Comparison of ENCODE assay signal across 9 mouse cellular contexts in the genomic region with DNA sequence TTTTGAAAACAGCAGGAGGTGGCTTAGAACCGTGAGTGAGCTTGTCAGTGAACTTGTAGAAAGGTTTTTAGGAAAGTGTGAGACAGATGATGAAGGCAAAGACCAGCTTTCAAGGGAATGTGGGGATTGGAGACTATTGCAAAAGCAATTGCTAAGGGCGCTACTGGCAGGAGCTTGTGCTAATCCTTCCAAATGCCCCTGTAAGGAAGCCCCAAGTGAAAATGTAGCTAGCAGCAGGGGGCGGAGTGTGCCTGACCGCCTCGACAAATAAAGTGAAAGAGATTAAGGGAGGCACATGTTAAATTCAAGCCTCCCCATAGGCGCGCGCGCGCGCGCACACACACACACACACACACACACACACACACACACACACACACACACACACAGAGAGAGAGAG. TPM values are rescaled to one million over a fixed set of nuclear protein-coding genes. Genes with fewer than 3 reads are reported as not detected.
A peak's percentile ranks its signal among the peaks of the same experiment; 100 is the strongest.
DNase-seq lines count a peak whose midpoint lies in the region; ATAC-seq and TF ChIP-seq lines count a peak whose summit lies in the region.
"Not testable (repeated sequence)": the region's sequence is repeated elsewhere in the genome, so short reads cannot be mapped to it uniquely, and the experiment has no call there.
"Had no signal": no experiment of that assay in that cellular context is flagged by ENCODE, and none has a peak within 500 bp of the region (broad histone marks: within the 10 kb centered on the region; RNA-seq: fewer than 3 reads in every experiment).

No protein-coding gene starts in this region.

- H3K36me3 ChIP-seq in forebrain, postnatal 0 days (ENCODE audit: insufficient read depth); kidney, postnatal 0 days (ENCODE audit: insufficient read depth, low read length); limb, embryonic 13.5 days: not testable (repeated sequence)

- not testable (repeated sequence) for H3K4me1 ChIP-seq in forebrain, postnatal 0 days (ENCODE audit: insufficient read depth); kidney, postnatal 0 days (replicated peaks; ENCODE audit: insufficient read depth, low read length); limb, embryonic 13.5 days

- ATAC-seq in forebrain, postnatal 0 days, result peak; percentile 78
- ATAC-seq in kidney, postnatal 0 days (replicated peaks; ENCODE audit: low FRiP score, low read depth), result peak; percentile 63; the same call in 1 of the 2 replicates
- ATAC-seq in limb, embryonic 13.5 days (ENCODE audit: low FRiP score, low read depth), result peak; percentile 57; the same call in 1 of the 2 replicates

- not testable (repeated sequence) for H3K9me3 ChIP-seq in forebrain, postnatal 0 days (ENCODE audit: low read length); kidney, postnatal 0 days (replicated peaks; ENCODE audit: low read length); limb, embryonic 13.5 days

- peak overlapping the region; percentile 19; the same call in 1 of the 2 replicates for H3K4me2 ChIP-seq in forebrain, postnatal 0 days (ENCODE audit: low read depth)
- H3K4me2 ChIP-seq in kidney, postnatal 0 days (ENCODE audit: low read length), result not testable (repeated sequence)
- peak overlapping the region; percentile 40 for H3K4me2 ChIP-seq in limb, embryonic 13.5 days (replicated peaks)

- DNase-seq in CD4-positive helper T cell, adult 2 months (ENCODE audit: low read depth, low spot score), result peak; percentile 24
- peak; percentile 43 to 55 for DNase-seq in cerebellum, postnatal 10 days
- DNase-seq in forebrain, postnatal 0 days, result peak; percentile 63
- DNase-seq in heart, postnatal 4 days, result peak; percentile 35
- peak; percentile 50 for DNase-seq in kidney, postnatal 0 days (ENCODE audit: low spot score)
- peak; percentile 21 to 61 for DNase-seq in lung, postnatal 4 days
- DNase-seq in retina, postnatal 7 days (ENCODE audit: low read depth, low spot score), result peak; percentile 20

- not testable (repeated sequence) for H3K4me3 ChIP-seq in forebrain, postnatal 0 days (ENCODE audit: low read depth, low read length); kidney, postnatal 0 days (replicated peaks; ENCODE audit: low read depth, low read length); limb, embryonic 13.5 days

- not testable (repeated sequence) for H3K27me3 ChIP-seq in forebrain, postnatal 0 days (ENCODE audit: insufficient read depth, low read length); kidney, postnatal 0 days (ENCODE audit: insufficient read depth, low read length); limb, embryonic 13.5 days

- not testable (repeated sequence) for H3K9ac ChIP-seq in forebrain, postnatal 0 days; kidney, postnatal 0 days (ENCODE audit: low read depth, low read length); limb, embryonic 13.5 days

- not testable (repeated sequence) for TF ChIP-seq CTCF in forebrain, postnatal 0 days (IDR thresholded peaks at IDR 0.05; ENCODE audit: low read depth)
- TF ChIP-seq CTCF in kidney, postnatal 0 days (IDR thresholded peaks at IDR 0.05; ENCODE audit: low read depth), result peak; percentile 45; the same call in 1 of the 2 replicates

- WGBS in forebrain, postnatal 0 days, result 2% methylated on average over 12 of the region's 12 CpGs
- WGBS in kidney, postnatal 0 days, result 45% methylated on average over 12 of the region's 12 CpGs
- 8% methylated on average over 12 of the region's 12 CpGs for WGBS in limb, embryonic 13.5 days

- not testable (repeated sequence) for H3K27ac ChIP-seq in forebrain, postnatal 0 days (ENCODE audit: low read depth, low read length); kidney, postnatal 0 days; limb, embryonic 13.5 days

RNA-seq across cellular contexts. Expression of a gene that starts 5.4 kb away (rescaled TPM):
- 0.14 TPM in 1 of 2 replicates, not detected in the other for total RNA-seq in forebrain, postnatal 0 days (2014; rRNA removed)
- polyA plus RNA-seq in forebrain, postnatal 0 days (2015; fragmentation: Nextera tagmentation; extraction: Ambion mirVana), result 0.30 and 0.41 TPM in 2 replicates
- total RNA-seq in heart, postnatal 4 days (2021), result not detected
- polyA plus RNA-seq in kidney, postnatal 0 days (2015; fragmentation: Nextera tagmentation; extraction: Ambion mirVana), result 18.0 and 26.8 TPM in 2 replicates
- 0.17 TPM in 1 of 2 replicates, not detected in the other for polyA plus RNA-seq in limb, embryonic 13.5 days (2015; fragmentation: Nextera tagmentation; extraction: Ambion mirVana)
- polyA plus RNA-seq: activated CD4-positive, CD25-positive, alpha-beta regulatory T cell, adult 4 months had no signal

RNA-seq across cellular contexts. Expression of a gene that starts 16.5 kb away (rescaled TPM):
- not detected in 2 replicates for total RNA-seq in forebrain, postnatal 0 days (2014; rRNA removed)
- polyA plus RNA-seq in forebrain, postnatal 0 days (2015; fragmentation: Nextera tagmentation; extraction: Ambion mirVana), result 0.19 and 0.42 TPM in 2 replicates
- not detected for total RNA-seq in heart, postnatal 4 days (2021)
- 0.88 and 1.1 TPM in 2 replicates for polyA plus RNA-seq in kidney, postnatal 0 days (2015; fragmentation: Nextera tagmentation; extraction: Ambion mirVana)
- not detected in 2 replicates for polyA plus RNA-seq in limb, embryonic 13.5 days (2015; fragmentation: Nextera tagmentation; extraction: Ambion mirVana)
- polyA plus RNA-seq: activated CD4-positive, CD25-positive, alpha-beta regulatory T cell, adult 4 months had no signal

RNA-seq across cellular contexts. Expression of a gene that starts 16.6 kb away (rescaled TPM):
- total RNA-seq in forebrain, postnatal 0 days (2014; rRNA removed), result not detected in 2 replicates
- polyA plus RNA-seq in forebrain, postnatal 0 days (2015; fragmentation: Nextera tagmentation; extraction: Ambion mirVana), result not detected in 2 replicates
- total RNA-seq in heart, postnatal 4 days (2021), result not detected
- polyA plus RNA-seq in kidney, postnatal 0 days (2015; fragmentation: Nextera tagmentation; extraction: Ambion mirVana), result 0.14 and 0.64 TPM in 2 replicates
- not detected in 2 replicates for polyA plus RNA-seq in limb, embryonic 13.5 days (2015; fragmentation: Nextera tagmentation; extraction: Ambion mirVana)
- polyA plus RNA-seq: activated CD4-positive, CD25-positive, alpha-beta regulatory T cell, adult 4 months had no signal

RNA-seq across cellular contexts. Expression of a gene that starts 31.7 kb away (rescaled TPM):
- 0.08 TPM in 1 of 2 replicates, not detected in the other for total RNA-seq in forebrain, postnatal 0 days (2014; rRNA removed)
- 0.04 TPM in 1 of 2 replicates, not detected in the other for polyA plus RNA-seq in forebrain, postnatal 0 days (2015; fragmentation: Nextera tagmentation; extraction: Ambion mirVana)
- total RNA-seq in heart, postnatal 4 days (2021), result not detected
- 2.2 and 2.6 TPM in 2 replicates for polyA plus RNA-seq in kidney, postnatal 0 days (2015; fragmentation: Nextera tagmentation; extraction: Ambion mirVana)
- not detected in 2 replicates for polyA plus RNA-seq in limb, embryonic 13.5 days (2015; fragmentation: Nextera tagmentation; extraction: Ambion mirVana)
- polyA plus RNA-seq: activated CD4-positive, CD25-positive, alpha-beta regulatory T cell, adult 4 months had no signal

Comparison
In these comparisons a context has a peak if more than half of its experiments do, and no peak if none do; other contexts are left out.
1. RNA of a gene that starts 5.4 kb away (polyA plus RNA-seq): 18.0 to 26.8 TPM in kidney, postnatal 0 days; 0.30 to 0.41 TPM in forebrain, postnatal 0 days and 0.17 TPM in limb, embryonic 13.5 days; every median in the first group is over 10 times any median in the second.
2. Peak in every context shown above with its lines, with median percentiles within 50 percentile points of each other: DNase-seq and ATAC-seq.